Mouse (Mus musculus): ENCODE data around the gene Nop53. TPM values are rescaled to one million over a fixed set of nuclear protein-coding genes. Genes with fewer than 3 reads are reported as not detected.
A peak's percentile ranks its signal among the peaks of the same experiment; 100 is the strongest.

The Nop53 gene
- polyA plus RNA-seq, 1 experiment, result 91.6 TPM

DNA sequence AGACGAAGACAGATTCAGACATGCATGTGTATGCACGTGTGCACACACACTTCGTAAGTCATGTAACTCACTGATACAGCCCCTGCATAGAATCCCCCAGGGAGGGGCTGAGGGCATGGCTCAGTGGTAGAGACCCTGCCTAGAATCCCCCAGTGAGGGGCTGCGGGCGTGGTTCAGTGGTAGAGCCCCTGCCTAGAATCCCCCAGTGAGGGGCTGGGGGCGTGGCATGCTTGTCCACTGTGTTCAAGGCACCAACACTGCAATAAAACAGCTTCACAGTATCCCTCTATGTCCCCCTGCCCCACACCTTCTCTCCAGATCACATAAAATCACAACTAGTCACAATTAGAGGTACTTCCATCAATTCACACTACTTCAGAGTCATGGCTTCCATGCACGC lies 15.9 kb upstream of the Nop53 start:
- Histone ChIP-seq H3K27ac (ENCODE audit: insufficient read depth, low read length) (no peak overlapping the region), H3K4me1 (ENCODE audit: control insufficient read depth, insufficient read depth, low read length) (peaks cover 3% of the 10 kb centered on the region; the same call in 1 of the 2 replicates)
- no peak for TF ChIP-seq POLR2A (IDR thresholded peaks at IDR 0.05; ENCODE audit: extremely low read depth, insufficient read depth, low read length)
- no peak for TF ChIP-seq CTCF (IDR thresholded peaks at IDR 0.05; ENCODE audit: extremely low read depth, insufficient read depth, low read length)

DNA sequence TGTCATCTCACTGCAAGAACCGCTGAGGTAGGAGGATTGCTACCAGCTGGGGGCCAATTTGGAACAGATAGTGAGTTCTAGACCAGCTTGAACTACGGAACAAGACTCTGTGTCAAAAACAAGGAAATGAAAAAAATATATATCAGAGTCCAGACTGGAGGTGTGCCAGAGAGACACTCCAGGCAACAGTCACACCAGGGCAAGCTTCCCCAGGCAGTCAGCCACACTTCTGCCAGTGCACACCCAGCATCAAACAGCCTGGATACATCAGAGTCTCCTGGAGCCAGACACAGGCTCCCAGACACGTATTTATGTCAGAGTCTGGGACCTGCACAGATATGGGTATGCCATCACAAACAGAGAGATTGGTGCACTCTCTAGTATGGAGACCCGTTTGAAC lies 15.4 kb upstream of the Nop53 start:
- H3K4me3 ChIP-seq (ENCODE audit: insufficient read depth, low read length), result no peak overlapping the region
- H3K27ac ChIP-seq (ENCODE audit: insufficient read depth, low read length), result no peak overlapping the region
- H3K4me1 ChIP-seq (ENCODE audit: control insufficient read depth, insufficient read depth, low read length), result peaks cover 3% of the 10 kb centered on the region; the same call in 1 of the 2 replicates
- TF ChIP-seq POLR2A (IDR thresholded peaks at IDR 0.05; ENCODE audit: extremely low read depth, insufficient read depth, low read length), result no peak
- no peak for TF ChIP-seq CTCF (IDR thresholded peaks at IDR 0.05; ENCODE audit: extremely low read depth, insufficient read depth, low read length)

More for the DNA sequence above, 15.9 kb upstream of the Nop53 start:
- H3K4me3 ChIP-seq (ENCODE audit: insufficient read depth, low read length), result no peak overlapping the region

DNA sequence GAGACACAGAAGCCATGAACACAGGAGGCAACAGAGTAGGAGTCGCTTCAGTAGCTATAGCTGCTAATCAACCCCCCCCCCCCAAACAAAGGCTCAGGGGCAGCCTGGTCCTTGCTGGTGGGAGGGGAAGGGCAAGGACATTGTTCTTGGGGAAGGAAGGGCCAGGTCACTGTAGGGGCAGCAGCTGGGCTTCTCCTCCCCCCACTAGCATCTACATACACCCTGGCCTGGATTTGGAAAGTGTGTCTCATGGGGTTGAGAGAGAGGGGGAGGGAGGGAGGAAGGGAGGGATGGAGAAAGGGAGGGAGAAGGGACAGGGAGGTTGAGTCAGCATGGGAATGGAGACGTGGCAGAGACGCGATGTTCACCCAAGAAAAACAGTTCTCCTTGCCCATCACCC lies 14.8 kb upstream of the Nop53 start:
- TF ChIP-seq POLR2A (IDR thresholded peaks at IDR 0.05; ENCODE audit: extremely low read depth, insufficient read depth, low read length) (no peak), CTCF (IDR thresholded peaks at IDR 0.05; ENCODE audit: extremely low read depth, insufficient read depth, low read length) (no peak)
- Histone ChIP-seq H3K4me1 (ENCODE audit: control insufficient read depth, insufficient read depth, low read length) (peaks cover 3% of the 10 kb centered on the region; the same call in 1 of the 2 replicates), H3K27ac (ENCODE audit: insufficient read depth, low read length) (no peak overlapping the region), H3K4me3 (ENCODE audit: insufficient read depth, low read length) (no peak overlapping the region)

GRCm38 (mm10) chr7:15956143-15956542 lies 10.3 kb upstream of the Nop53 start:
- TF ChIP-seq CTCF (IDR thresholded peaks at IDR 0.05; ENCODE audit: extremely low read depth, insufficient read depth, low read length) (no peak), POLR2A (IDR thresholded peaks at IDR 0.05; ENCODE audit: extremely low read depth, insufficient read depth, low read length) (no peak)
- H3K4me3 ChIP-seq (ENCODE audit: insufficient read depth, low read length), result no peak overlapping the region
- H3K4me1 ChIP-seq (ENCODE audit: control insufficient read depth, insufficient read depth, low read length), result no peaks in the 10 kb centered on the region
- no peak overlapping the region for H3K27ac ChIP-seq (ENCODE audit: insufficient read depth, low read length)

DNA sequence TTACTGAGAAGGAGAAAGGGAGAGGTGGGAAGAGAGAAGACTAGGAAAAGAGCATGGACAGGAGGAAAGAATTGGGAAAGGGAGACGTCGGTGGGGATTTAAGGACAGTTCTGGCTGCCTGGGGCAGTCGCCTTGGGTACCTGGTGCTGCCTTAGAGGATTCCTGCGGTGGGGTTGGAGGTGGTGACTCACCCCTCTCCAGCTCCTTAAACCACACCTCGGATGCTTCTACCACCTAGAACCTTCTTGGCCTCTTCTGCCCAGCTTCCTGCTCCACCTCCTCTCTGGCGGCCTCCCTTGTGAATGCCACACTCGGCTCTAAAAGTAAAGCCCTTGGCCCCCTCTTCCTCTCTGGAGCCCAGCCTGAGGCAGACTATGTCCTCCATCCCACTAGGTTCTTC lies 9.6 kb upstream of the Nop53 start:
- Histone ChIP-seq H3K27ac (ENCODE audit: insufficient read depth, low read length) (peak overlapping the region; percentile 15; the same call in 1 of the 2 replicates), H3K4me1 (ENCODE audit: control insufficient read depth, insufficient read depth, low read length) (no peaks in the 10 kb centered on the region), H3K4me3 (ENCODE audit: insufficient read depth, low read length) (no peak overlapping the region)
- TF ChIP-seq POLR2A (IDR thresholded peaks at IDR 0.05; ENCODE audit: extremely low read depth, insufficient read depth, low read length) (no peak), CTCF (IDR thresholded peaks at IDR 0.05; ENCODE audit: extremely low read depth, insufficient read depth, low read length) (no peak)

DNA sequence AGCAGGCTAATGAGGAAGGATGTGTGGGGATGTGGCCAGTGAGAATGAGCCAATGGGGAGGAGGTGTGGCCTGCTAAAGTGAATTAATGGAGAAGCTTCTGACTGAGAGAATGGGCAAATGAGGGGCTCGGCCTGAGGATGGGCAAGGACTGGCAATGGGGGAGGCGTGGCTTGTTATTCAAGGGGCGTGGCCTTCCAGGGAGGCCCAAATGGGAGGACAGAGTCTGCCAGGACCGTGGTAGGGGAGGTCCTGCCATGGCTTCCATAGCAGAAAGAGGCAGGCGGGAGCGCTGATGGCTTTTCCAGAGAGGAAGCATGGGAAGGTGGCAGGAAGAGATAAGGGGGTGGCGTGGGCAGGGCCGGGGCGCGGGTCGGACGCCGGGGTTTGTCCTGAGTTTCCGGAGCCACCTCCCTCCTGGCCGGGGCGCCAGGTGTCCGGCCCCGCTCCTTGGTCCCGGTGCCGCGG lies 9.1 kb upstream of the Nop53 start:
- TF ChIP-seq POLR2A (IDR thresholded peaks at IDR 0.05; ENCODE audit: extremely low read depth, insufficient read depth, low read length) (no peak), CTCF (IDR thresholded peaks at IDR 0.05; ENCODE audit: extremely low read depth, insufficient read depth, low read length) (no peak)
- no peak overlapping the region for H3K4me3 ChIP-seq (ENCODE audit: insufficient read depth, low read length)

DNA sequence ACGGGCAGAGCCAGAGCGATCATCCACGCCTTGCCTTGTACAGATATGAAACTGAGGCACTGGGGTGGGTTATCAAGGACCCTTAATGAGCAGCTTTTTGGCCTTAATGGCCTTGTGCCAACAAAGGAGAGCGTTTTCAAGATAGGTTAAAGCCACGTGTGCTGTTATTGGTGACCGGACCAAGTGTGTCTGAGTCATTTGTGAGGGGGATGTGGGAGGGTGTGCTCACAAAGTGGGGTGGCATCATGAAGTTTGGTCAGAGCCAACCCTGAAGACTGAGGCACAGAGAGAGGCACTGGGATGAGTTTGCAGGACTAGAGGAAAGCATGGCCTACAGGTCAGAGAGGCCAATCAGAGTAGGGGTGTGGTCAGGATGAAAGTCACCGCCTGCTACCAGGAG lies 8.6 kb upstream of the Nop53 start:
- no peak overlapping the region for H3K27ac ChIP-seq (ENCODE audit: insufficient read depth, low read length)
- TF ChIP-seq CTCF (IDR thresholded peaks at IDR 0.05; ENCODE audit: extremely low read depth, insufficient read depth, low read length) (no peak), POLR2A (IDR thresholded peaks at IDR 0.05; ENCODE audit: extremely low read depth, insufficient read depth, low read length) (no peak)

More for the DNA sequence above, 9.1 kb upstream of the Nop53 start:
- Histone ChIP-seq H3K4me1 (ENCODE audit: control insufficient read depth, insufficient read depth, low read length) (no peaks in the 10 kb centered on the region), H3K27ac (ENCODE audit: insufficient read depth, low read length) (no peak overlapping the region; the same call in 1 of the 2 replicates)

GRCm38 (mm10) chr7:15953307-15954074 lies 7.6 kb upstream of the Nop53 start:
- Histone ChIP-seq H3K27ac (ENCODE audit: insufficient read depth, low read length) (no peak overlapping the region), H3K4me1 (ENCODE audit: control insufficient read depth, insufficient read depth, low read length) (no peaks in the 10 kb centered on the region), H3K4me3 (ENCODE audit: insufficient read depth, low read length) (no peak overlapping the region)
- TF ChIP-seq CTCF (IDR thresholded peaks at IDR 0.05; ENCODE audit: extremely low read depth, insufficient read depth, low read length), result 0 out of 2 replicates have a peak, but pooled peaks have one; percentile 19
- TF ChIP-seq POLR2A (IDR thresholded peaks at IDR 0.05; ENCODE audit: extremely low read depth, insufficient read depth, low read length), result no peak

More for the DNA sequence above, 8.6 kb upstream of the Nop53 start:
- Histone ChIP-seq H3K4me1 (ENCODE audit: control insufficient read depth, insufficient read depth, low read length) (no peaks in the 10 kb centered on the region), H3K4me3 (ENCODE audit: insufficient read depth, low read length) (no peak overlapping the region)

DNA sequence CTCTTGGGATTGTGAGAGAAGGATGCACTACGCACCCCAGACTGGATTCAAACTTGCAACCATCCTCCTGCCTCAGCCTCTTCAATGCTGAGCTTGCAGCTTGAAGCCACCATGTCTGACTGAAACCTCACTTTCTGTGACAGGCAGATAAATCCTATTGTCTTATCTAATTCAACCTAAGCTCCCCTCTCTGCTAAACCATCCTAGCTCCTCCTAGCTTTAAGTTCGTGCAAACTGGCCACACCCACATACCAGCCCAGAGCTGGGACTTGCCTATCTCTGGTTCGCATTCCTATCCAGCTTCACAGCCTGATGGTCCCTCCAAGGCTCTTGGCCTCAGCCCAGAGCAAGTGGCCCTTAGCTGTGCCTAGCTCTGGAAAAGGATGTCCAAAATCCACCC lies 6.5 kb upstream of the Nop53 start:
- TF ChIP-seq CTCF (IDR thresholded peaks at IDR 0.05; ENCODE audit: extremely low read depth, insufficient read depth, low read length) (no peak), POLR2A (IDR thresholded peaks at IDR 0.05; ENCODE audit: extremely low read depth, insufficient read depth, low read length) (no peak)
- Histone ChIP-seq H3K27ac (ENCODE audit: insufficient read depth, low read length) (no peak overlapping the region), H3K4me1 (ENCODE audit: control insufficient read depth, insufficient read depth, low read length) (no peaks in the 10 kb centered on the region), H3K4me3 (ENCODE audit: insufficient read depth, low read length) (no peak overlapping the region)

DNA sequence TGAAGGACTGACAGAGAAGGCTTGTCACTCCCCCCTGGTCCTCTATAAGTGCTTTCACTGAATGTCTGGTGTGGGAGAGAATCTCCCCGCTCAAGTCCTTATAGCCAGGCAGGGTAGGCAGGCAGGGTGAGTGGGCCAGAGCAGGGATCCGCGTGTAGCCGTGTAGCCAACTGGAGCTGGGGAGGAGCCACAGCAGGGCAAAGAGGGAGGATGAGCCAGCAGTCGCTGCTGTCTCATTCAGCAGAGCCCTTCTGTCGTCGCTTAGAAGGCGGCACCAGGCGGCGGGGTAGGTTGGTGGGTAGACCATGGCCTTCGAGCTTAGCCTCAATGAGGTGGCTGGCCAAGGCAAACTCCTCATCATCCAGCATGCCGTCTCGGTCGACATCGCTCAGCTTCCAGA lies 4.1 kb upstream of the Nop53 start:
- TF ChIP-seq POLR2A (IDR thresholded peaks at IDR 0.05; ENCODE audit: extremely low read depth, insufficient read depth, low read length), result no peak
- Histone ChIP-seq H3K27ac (ENCODE audit: insufficient read depth, low read length) (no peak overlapping the region), H3K4me3 (ENCODE audit: insufficient read depth, low read length) (no peak overlapping the region), H3K4me1 (ENCODE audit: control insufficient read depth, insufficient read depth, low read length) (no peaks in the 10 kb centered on the region; the same call in 1 of the 2 replicates)

Data from cortical plate, adult 2 months (tissue).